ENCODE assay signal across 8 mouse cellular contexts in the genomic region with DNA sequence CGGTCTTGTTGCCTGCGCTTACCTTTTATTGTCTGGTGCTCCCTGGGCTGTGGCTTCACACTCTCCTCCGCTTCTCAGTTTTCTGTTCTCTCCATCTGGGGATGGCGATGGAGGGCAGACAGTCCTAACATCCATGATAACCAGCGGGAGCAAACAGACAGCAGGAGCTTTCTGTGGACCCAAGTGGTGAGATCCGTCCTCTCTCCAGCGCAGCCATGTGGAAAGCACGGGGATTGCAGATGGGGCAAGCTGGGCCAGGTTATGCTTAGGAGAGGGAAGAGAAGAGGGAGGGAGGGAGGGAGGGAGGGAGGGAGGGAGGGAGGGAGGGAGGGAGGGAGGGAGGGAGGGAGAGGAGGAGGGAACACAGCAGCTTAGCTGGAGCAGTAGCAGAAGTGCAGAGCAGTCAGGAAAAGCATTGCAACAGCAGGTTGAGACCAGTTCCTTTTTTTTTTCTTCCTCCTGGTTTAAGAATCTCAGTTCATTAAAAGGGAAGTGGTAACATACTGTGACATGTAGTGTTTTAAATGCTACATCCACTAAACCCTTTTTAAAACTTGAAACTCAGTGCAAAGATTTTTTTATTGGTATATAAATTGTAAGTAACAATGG. TPM values are rescaled to one million over a fixed set of nuclear protein-coding genes. Genes with fewer than 3 reads are reported as not detected.
DNase-seq lines count a peak whose midpoint lies in the region; ATAC-seq and TF ChIP-seq lines count a peak whose summit lies in the region.

TSS of gene Zkscan17 (minus strand) at position 280 of the 609 bp plus-strand sequence.

- no peaks in the 10 kb centered on the region for H3K4me1 ChIP-seq in forebrain, postnatal 0 days (ENCODE audit: insufficient read depth)
- H3K4me1 ChIP-seq in hindbrain, embryonic 14.5 days (replicated peaks; ENCODE audit: control insufficient read depth, insufficient read depth, low read length): 0 out of 2 replicates have a peak, but pooled peaks cover 5% of the 10 kb centered on the region
- H3K4me1 ChIP-seq in lung, embryonic 15.5 days: no peaks in the 10 kb centered on the region

- peak; percentile 38; the same call in 1 of the 2 replicates for ATAC-seq in forebrain, postnatal 0 days
- no peak for ATAC-seq in hindbrain, embryonic 14.5 days (ENCODE audit: low FRiP score)
- ATAC-seq in lung, embryonic 15.5 days (ENCODE audit: borderline replicate concordance, extremely low read depth, low FRiP score, low TSS enrichment): no peak

- no peak within 1 kb of the TSS for H3K4me2 ChIP-seq in forebrain, postnatal 0 days (ENCODE audit: low read depth)
- H3K4me2 ChIP-seq in hindbrain, embryonic 14.5 days (replicated peaks): no peak within 1 kb of the TSS
- no peak within 1 kb of the TSS for H3K4me2 ChIP-seq in lung, embryonic 15.5 days

- TF ChIP-seq CTCF in forebrain, postnatal 0 days (IDR thresholded peaks at IDR 0.05; ENCODE audit: low read depth): peak; percentile 47

- H3K9me3 ChIP-seq in forebrain, postnatal 0 days (ENCODE audit: low read length): no peaks in the 10 kb centered on the region
- no peaks in the 10 kb centered on the region for H3K9me3 ChIP-seq in hindbrain, embryonic 14.5 days (ENCODE audit: control insufficient read depth, low read length)
- no peaks in the 10 kb centered on the region for H3K9me3 ChIP-seq in lung, embryonic 15.5 days

- no peak within 1 kb of the TSS for H3K4me3 ChIP-seq in forebrain, postnatal 0 days (ENCODE audit: low read depth, low read length)
- H3K4me3 ChIP-seq in hindbrain, embryonic 14.5 days (replicated peaks; ENCODE audit: low read length): no peak within 1 kb of the TSS
- no peak within 1 kb of the TSS for H3K4me3 ChIP-seq in lung, embryonic 15.5 days

- no peak within 1 kb of the TSS for H3K27ac ChIP-seq in forebrain, postnatal 0 days (ENCODE audit: low read depth, low read length)
- H3K27ac ChIP-seq in hindbrain, embryonic 14.5 days: no peak within 1 kb of the TSS
- H3K27ac ChIP-seq in lung, embryonic 15.5 days: no peak within 1 kb of the TSS

- H3K27me3 ChIP-seq in forebrain, postnatal 0 days (ENCODE audit: insufficient read depth, low read length): no peaks in the 10 kb centered on the region
- no peaks in the 10 kb centered on the region for H3K27me3 ChIP-seq in hindbrain, embryonic 14.5 days (ENCODE audit: control insufficient read depth, insufficient read depth, low read length)
- H3K27me3 ChIP-seq in lung, embryonic 15.5 days: no peaks in the 10 kb centered on the region

- WGBS in forebrain, postnatal 0 days: 55% methylated on average over 8 of the region's 8 CpGs
- WGBS in hindbrain, embryonic 14.5 days: 50% methylated on average over 8 of the region's 8 CpGs
- WGBS in lung, embryonic 15.5 days: 46% methylated on average over 8 of the region's 8 CpGs

- peak; percentile 36 for DNase-seq in embryo, embryonic 10.5 days (ENCODE audit: low spot score)
- DNase-seq in embryo, embryonic 9.5 days (ENCODE audit: extremely low spot score): no peak
- DNase-seq in WW6 (ENCODE audit: low read depth, low spot score): peak; percentile 83
- peak; percentile 21 for DNase-seq in forebrain, postnatal 0 days
- DNase-seq in hindbrain, embryonic 14.5 days (ENCODE audit: low spot score): no peak
- DNase-seq in retina, postnatal 1 day: peak; percentile 74
- no peak for DNase-seq in right cerebral cortex, adult 2 months (ENCODE audit: low spot score in 2 of 2)

- H3K36me3 ChIP-seq in forebrain, postnatal 0 days (ENCODE audit: insufficient read depth): no peaks in the 10 kb centered on the region
- no peaks in the 10 kb centered on the region for H3K36me3 ChIP-seq in hindbrain, embryonic 14.5 days (replicated peaks; ENCODE audit: control insufficient read depth, insufficient read depth)
- H3K36me3 ChIP-seq in lung, embryonic 15.5 days: no peaks in the 10 kb centered on the region

- H3K9ac ChIP-seq in forebrain, postnatal 0 days: no peak within 1 kb of the TSS
- H3K9ac ChIP-seq in hindbrain, embryonic 14.5 days: no peak within 1 kb of the TSS
- no peak within 1 kb of the TSS for H3K9ac ChIP-seq in lung, embryonic 15.5 days

RNA-seq across cellular contexts. Expression of gene Zkscan17, which starts in this region (rescaled TPM):
- total RNA-seq in forebrain, postnatal 0 days (2014; rRNA removed): 15.9 and 21.4 TPM in 2 replicates
- 12.2 and 13.9 TPM in 2 replicates for polyA plus RNA-seq in forebrain, postnatal 0 days (2015; fragmentation: Nextera tagmentation; extraction: Ambion mirVana)
- 12.3 and 13.7 TPM in 2 replicates for polyA plus RNA-seq in hindbrain, embryonic 14.5 days (2014; fragmentation: Nextera tagmentation; extraction: Ambion mirVana)
- 25.4 and 25.5 TPM in 2 replicates for polyA plus RNA-seq in lung, embryonic 15.5 days (2015; fragmentation: Nextera tagmentation; extraction: Ambion mirVana)

Comparison
In these comparisons a context has a peak if more than half of its experiments do, and no peak if none do; other contexts are left out.
1. DNase-seq: peak in embryo, embryonic 10.5 days (single experiment), WW6 (single experiment), forebrain, postnatal 0 days (single experiment) and retina, postnatal 1 day (single experiment); none in embryo, embryonic 9.5 days (single experiment), hindbrain, embryonic 14.5 days (single experiment) and right cerebral cortex, adult 2 months (0 of 2).